Mouse (Mus musculus): ENCODE measurements around the gene Mctp2.

DNA sequence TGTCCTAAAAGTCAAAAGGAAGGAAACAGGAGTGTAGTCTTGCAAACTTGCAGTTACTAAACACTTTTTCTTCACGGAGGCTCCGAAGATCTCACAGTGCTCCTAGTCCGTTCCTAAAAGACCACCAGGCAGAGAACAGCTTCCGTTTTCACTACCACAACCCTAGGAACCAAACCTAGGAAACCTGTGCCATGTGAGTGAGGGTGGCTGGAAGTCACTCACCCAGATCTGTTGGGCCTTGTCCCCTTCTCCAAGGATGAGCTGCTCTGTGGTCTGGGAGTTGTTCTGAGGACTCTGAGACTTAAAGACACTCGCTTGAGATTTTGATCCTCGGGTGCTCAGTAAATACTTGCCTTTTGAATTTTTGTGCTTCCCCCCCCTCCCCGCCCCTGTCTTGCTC lies 439 bp upstream of the Mctp2 start:
- TF ChIP-seq CTCF (IDR thresholded peaks at IDR 0.05; ENCODE audit: insufficient read depth, low read length), result no peak
- no peak for TF ChIP-seq POLR2A (IDR thresholded peaks at IDR 0.05; ENCODE audit: borderline replicate concordance, extremely low read depth, low read depth, low read length)
